Mouse (Mus musculus) induced T-regulatory cell, adult 2 months (primary cell): Measurements from ENCODE around the gene Gucd1.

Experiments
- DNase-seq: peaks from one replicate; pipeline ENCODE4 v3.0.0-alpha.2; 2012; ENCODE audit warnings: low read depth

The Gucd1 gene

DNA sequence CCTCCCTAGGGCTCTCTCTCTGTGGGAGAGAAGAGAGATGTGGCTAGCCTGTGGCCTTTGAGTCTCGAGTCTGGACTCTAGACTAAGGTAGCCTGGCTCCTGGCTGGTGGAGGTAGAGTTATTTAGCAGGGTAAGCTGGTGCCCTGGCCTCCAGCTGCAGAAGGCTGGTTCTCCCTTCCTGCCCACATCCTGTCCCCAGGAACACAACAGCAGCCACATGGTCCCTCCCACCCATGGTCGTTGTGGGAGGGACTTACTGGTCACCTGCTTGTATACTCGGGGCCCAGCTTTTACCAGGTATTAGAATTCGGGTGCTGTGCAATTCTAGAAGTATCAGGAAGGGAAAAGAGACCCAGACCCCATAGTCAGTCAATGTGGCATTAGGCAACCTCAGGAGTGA is 197.5 kb downstream of the Gucd1 start:
- peak; percentile 89 for DNase-seq

DNA sequence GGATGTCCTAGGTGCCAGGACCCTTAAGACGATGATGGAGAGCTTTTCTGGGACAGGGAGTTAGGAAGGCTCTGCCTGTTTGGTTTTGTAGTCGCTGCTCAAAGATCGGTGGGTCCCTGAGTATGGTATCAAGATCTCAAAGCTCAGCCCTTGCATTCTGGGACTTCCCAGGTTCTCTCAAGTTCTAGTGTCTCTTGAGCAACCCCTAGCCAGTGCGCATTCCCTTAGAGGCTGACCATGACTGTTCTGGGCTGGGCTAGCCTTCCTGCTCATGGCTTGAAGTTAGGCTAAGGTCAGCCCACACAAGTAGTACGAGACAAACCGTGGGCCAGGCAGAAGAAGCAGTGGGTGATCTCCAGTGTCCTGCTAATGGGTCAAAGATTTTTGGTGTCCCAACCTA is 199.6 kb downstream of the Gucd1 start:
- DNase-seq, result peak; percentile 68

DNA sequence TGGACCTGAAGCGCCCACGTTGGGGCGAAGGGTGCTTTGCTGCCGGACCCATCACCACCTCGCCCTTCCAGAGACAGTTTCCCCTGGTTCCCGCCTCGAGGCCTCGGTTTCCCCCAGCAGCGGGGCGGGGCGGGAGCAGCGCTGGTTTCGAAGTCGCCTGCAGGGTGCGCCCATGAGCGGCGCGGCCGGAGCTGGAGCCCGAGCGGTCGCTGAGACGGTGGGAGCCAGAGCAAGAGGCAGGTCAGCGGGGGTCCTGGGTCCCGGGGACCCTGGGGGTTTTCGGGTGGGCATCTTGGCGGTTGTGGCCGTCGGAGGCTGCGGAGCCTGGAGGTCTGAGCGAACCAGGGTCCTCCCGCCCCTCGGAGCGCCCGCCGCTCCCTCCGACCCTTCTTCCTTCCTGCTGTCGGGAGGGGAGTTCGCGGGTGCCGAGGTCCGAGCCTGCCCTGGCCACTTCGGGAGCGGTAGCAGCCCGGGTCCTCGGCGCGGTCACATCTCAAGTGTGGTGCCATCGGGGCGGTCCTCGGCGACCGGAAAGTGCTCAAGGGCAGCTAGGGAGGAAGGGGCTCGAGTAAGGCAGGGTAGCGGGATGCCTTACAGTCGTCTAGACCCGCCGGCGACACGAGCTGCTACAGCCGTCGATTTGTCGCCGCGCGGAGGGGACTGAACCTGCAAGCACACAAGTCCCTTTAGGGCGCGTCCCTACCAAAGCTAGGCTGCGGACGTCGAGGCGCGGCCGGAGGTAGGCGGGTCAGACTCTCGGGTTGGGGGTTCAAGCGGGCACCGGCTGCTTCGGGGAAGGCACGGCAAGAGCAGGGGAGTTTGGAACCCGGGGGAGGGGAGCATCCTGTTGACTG is 200.6 kb downstream of the Gucd1 start:
- peak; percentile 86 for DNase-seq

DNA sequence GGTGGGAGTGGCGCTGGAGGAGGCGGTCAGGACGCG is 201.1 kb downstream of the Gucd1 start, which contains the start of gene Adora2a:
TSS of gene Adora2a (plus strand) at position 6 of the 36 bp plus-strand sequence.
- no peak for DNase-seq

DNA sequence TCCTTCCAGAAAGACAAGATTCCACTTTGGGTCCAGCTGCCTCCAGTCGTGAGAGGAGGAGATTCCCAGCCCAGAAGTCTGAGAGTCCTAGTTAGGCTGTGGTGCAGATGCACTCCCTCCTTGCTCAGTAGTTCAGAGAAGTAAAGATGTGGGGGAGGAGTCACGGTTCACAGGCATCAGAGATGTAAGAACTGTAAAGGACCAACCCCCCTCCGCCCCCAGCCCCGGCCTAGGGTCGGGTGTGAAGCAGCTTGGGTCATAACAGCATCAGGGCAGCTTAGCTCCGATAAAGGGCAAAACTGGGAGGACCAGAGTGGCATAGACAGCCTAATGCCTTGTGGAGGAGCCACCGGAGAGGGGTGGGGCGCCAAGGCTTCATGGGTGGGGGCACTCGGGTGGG is 201.3 kb downstream of the Gucd1 start:
- DNase-seq, result peak; percentile 83

DNA sequence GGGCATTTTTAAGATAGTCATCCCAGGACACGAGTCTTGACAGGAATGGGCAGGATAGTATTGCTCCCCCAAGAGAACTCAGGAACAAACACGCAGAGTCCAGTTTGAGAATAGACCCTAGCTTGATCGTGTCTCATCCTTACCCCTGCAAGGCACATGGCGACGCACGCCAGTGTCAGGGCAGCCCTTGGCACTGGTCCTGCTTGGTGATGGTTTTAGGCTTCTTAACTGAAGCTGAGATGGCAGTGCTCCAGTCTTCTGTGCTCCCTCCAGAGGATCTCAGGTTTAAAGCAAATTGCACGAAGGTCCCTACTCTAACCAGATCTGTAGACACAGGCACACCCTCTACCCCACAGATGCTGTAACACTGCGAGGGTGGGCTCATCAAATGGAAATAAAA is 202.0 kb downstream of the Gucd1 start:
- no peak for DNase-seq

DNA sequence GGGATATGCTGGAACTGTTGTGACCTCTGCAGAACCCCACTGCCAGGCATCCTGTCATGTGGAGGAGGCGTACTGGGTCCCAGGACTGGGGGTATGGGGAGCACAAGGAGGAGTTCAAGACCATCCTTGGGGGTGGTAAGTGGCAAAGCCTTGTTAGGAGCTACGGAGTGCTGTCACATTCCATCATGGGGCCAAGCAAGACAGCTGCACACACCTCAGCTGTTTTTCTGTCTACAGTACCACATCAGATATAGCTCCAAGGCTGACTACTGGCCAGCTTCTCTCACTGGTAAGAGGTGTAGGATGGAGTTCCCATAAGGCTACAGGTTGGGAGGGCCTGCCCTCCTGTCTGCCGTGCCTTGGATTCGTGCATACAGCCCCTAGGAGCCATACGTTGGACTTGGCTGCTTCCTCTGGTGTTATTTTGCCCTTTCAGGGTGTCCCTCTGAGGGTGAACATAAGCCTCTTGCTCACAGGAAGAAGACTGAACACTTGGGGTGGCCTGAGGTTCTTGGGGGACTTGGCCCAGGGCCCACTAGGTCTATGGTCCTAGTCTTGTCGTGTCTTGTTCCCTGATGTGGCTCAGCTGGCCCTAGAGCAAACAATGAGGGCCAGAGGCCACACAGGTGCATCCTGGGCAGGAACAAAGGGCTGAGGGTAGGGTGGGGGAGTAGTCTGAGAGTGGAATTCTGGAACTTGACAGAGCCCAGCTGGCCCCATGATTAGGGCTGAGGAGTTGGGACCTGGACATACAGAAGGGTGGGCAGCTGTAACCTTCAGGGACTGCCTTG is 203.4 kb downstream of the Gucd1 start:
- no peak for DNase-seq

DNA sequence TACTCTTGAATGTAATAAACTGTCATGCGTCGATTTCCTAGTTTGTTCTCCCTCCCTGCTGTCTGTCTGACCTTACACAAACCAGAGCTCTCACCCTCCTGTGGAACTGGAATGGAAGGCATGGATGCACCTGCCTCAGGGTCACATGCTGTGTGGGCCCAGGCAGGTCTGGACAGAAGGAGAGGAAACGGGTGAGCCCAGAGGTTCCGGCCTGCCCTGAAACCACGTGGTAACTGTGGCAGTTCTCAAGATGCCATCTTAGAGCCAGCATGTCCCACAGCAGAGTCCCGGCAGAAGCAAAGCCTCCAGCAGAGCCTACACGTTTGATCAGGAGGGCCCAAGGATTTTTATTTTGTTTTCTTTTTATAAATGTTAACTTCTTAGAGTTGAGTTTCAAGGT is 205.4 kb downstream of the Gucd1 start:
- no peak for DNase-seq

DNA sequence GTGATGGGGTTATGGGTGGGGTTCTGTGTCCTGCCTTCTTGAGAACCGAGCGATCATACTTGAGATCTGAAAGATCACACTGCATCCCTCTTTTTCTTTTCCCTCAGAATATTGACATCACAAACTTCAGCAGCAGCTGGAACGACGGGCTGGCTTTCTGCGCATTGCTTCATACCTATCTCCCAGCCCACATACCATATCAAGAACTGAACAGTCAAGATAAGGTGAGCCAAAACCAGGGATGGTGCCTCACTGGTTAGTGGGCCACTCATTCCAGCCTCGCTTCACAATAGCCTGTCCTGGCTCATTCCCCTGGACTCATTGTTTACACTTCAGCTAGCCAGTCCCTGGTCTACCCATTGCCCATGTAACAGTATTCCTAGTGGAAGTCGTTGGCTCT is 210.6 kb downstream of the Gucd1 start:
- no peak for DNase-seq

DNA sequence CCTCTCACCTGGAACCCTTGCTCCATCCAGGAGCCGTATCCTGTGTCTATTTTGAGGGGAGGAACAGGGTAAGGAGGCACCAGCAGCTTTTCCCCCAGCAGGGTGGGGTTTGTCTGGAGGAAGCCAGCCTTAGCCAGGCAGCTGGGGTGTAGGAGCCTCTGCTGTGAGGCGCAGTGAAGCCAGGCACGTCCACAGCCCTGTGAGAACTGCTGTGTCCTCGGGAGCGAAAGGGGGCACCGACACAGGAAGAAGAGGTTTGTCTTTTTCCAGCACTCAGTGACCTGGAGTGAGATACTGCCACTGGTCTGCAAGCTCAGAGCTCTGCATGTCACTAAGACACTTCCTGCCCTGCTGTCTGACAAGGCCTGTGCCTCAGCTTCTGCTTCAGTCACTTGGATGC is 213.4 kb downstream of the Gucd1 start:
- DNase-seq, result peak; percentile 69

DNA sequence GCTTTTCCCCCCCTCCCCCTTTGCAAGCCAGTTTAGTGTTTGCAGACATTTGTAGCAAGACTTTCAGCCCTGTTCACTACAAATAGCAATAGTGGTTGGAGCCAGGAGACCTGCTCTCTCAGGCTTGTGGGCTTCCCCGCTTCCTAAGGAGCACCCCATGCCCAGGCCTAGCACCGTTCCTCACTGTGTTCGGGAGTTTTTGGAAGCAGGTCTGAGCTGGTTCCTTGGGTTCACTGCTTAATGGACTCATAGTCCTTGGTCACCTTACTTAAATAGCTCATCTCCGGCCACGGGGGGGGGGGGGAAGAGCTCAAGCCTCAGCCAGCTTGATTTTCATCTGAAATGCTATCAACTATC is 213.7 kb downstream of the Gucd1 start:
- DNase-seq, result no peak

DNA sequence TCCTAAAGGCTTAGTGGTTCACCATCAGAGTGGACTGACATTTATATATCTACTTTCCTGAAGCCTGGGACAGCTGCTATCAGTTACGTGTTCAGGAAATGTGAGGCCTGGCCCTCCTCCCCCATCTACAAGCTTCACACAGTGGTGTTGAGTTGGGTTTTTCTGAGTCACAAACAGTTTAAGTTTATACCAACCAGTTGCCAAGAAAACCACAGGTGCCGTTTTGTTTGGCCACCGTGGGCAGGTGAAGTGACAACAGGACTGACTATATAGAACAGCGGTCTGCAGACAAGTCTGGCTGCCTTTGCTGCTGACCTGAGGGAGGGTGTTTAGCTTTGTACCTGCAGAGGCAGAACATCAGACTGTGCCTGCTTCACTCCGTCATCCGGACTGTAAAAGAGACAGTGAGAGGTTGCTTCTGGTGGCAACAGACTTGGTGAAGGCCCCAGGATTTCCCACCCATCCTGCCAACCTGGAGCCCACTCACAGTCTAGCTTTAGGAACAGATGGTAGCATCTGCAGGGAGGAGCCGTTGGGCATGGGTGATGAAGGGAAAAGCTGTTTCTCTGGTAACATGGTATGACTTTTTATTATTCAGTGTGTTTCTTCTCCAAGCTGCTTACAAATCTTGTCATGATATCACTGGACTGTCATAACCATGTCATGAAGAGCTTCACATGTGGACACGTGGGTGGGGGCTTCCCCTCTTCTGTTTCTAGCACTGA is 214.3 kb downstream of the Gucd1 start:
- peak; percentile 93 for DNase-seq

DNA sequence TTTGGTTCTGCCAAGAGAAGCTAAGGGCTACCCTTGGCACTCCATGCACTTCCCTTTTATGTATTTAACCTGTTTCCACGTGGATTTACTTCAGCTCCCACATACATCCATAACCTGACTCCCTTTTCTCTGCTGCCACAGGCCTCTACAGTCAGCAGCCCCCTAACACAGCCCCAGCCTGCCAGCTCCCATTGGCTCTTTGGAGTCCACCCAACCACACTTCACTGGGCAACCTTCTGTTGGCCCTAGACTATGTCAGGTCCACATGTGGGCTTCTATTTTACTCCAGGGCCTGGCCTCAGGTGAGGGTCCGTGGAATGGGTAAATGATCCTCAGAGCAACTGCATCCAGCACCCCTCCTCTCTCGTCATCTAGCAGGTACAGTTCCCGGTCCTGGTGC is 215.2 kb downstream of the Gucd1 start:
- DNase-seq, result no peak

DNA sequence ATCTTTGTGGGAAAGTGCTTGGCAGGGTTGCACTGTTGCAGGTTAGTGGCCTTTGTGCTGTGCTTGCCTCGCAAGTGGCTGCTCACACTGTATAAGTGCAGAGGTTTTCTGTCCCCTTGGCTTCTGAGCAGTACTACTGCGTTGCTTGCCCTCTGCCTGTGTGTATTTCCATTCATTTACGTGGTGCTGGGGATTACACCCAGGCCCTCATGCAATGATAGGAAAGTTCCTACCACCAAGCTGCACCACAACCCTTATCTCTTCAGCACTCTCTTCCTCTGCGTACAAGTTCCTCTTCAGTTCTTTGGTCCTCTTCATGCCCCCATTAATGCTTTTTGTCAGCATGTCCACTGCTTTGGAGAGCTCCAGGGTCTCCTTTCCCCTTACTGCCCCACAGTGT is 215.8 kb downstream of the Gucd1 start:
- peak; percentile 78 for DNase-seq

DNA sequence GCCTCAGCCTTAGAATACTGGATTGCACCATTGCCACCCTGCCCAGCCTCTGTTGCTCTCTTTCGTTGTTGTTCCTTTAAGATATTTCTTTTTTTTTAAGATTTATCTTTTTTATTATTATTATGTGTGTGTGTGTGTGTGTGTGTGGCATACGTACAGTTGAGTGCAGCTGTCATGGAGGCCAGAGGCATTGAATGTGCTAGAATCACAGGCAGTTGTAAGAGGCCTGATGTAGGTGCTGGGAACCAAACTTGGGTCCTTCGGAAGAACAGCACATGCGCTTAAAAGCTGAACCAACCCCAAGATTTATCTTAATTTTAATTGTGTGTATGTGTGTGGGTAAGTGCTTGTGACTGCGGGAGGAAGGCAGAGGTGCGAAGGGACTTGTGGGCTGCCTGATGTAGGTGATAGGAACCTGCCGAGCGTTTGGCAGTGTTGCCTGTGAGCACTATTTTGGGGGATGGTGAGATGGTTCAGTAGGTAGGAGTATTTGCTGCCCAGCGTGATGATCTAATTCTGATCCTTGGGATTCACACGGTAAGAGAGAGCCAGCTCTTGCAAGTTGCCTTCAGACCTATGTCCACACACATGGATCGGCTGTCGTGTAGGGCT is 216.5 kb downstream of the Gucd1 start:
- peak; percentile 68 for DNase-seq
